ENCODE assay signal across 9 mouse cellular contexts in the genomic region with DNA sequence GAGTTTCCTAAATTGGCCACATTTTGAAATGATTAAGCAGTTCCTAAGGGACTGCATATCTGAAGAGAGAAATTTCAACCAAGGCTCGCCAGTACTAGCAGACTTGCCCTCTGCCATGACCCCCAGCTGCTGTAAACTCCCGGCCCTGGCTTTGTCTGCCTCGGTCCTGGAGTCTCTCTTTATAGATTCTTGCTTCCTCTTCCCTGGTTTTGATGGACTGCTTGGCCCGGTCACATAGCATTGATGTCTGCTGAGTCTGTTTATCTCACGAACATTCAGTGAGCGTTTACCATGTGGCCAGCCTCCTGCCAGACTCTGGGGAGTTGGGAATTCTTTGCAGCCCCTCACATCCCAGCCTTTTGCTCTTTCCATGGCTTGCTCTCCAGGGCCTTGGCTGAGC. TPM values are rescaled to one million over a fixed set of nuclear protein-coding genes. Genes with fewer than 3 reads are reported as not detected.
DNase-seq lines count a peak whose midpoint lies in the region; ATAC-seq and TF ChIP-seq lines count a peak whose summit lies in the region.
"Had no signal": no experiment of that assay in that cellular context is flagged by ENCODE, and none has a peak within 500 bp of the region (broad histone marks: within the 10 kb centered on the region; RNA-seq: fewer than 3 reads in every experiment).

No protein-coding gene starts in this region.

- 29% methylated on average over 6 of the region's 6 CpGs for WGBS in heart, adult 2 months
- WGBS in embryonic facial prominence, embryonic 12.5 days = 12% methylated on average over 6 of the region's 6 CpGs
- 26% methylated on average over 6 of the region's 6 CpGs for WGBS in kidney, postnatal 0 days

- H3K4me2 ChIP-seq in embryonic facial prominence, embryonic 12.5 days (replicated peaks) = no peak overlapping the region
- no peak overlapping the region for H3K4me2 ChIP-seq in kidney, postnatal 0 days (ENCODE audit: low read length)

- H3K9ac ChIP-seq in heart, adult 2 months (ENCODE audit: low read depth, low read length) = no peak overlapping the region
- no peak overlapping the region for H3K9ac ChIP-seq in embryonic facial prominence, embryonic 12.5 days
- no peak overlapping the region for H3K9ac ChIP-seq in kidney, postnatal 0 days (ENCODE audit: low read depth, low read length)

- no peak for TF ChIP-seq POLR2A in heart, adult 2 months (IDR thresholded peaks at IDR 0.05; ENCODE audit: insufficient read depth, low read depth, low read length)

- peak in 1 of 2 experiments; percentile 41 for DNase-seq in heart, adult 2 months
- no peak for DNase-seq in heart, postnatal 14 days
- peak; percentile 69 for DNase-seq in embryo, embryonic 10 days (ENCODE audit: low spot score)
- DNase-seq in kidney, postnatal 0 days (ENCODE audit: low spot score) = peak; percentile 73
- DNase-seq in layer of hippocampus, adult 9-11 months = no peak
- DNase-seq in thymus, postnatal 0 days (ENCODE audit: low spot score) = no peak
- no peak for DNase-seq in gastrocnemius, postnatal 25 days

- H3K79me2 ChIP-seq in heart, adult 2 months (replicated peaks; ENCODE audit: control insufficient read depth, insufficient read depth, low read length) = no peaks in the 10 kb centered on the region

- 0 out of 2 replicates have a peak, but pooled peaks cover 3% of the 10 kb centered on the region for H3K36me3 ChIP-seq in heart, adult 2 months (ENCODE audit: control insufficient read depth, insufficient read depth, low read length)
- peaks cover 25% of the 10 kb centered on the region for H3K36me3 ChIP-seq in embryonic facial prominence, embryonic 12.5 days
- 0 out of 2 replicates have a peak, but pooled peaks cover 3% of the 10 kb centered on the region for H3K36me3 ChIP-seq in kidney, postnatal 0 days (ENCODE audit: insufficient read depth, low read length)

- H3K27me3 ChIP-seq in heart, adult 2 months (ENCODE audit: control insufficient read depth, insufficient read depth, low read length) = no peaks in the 10 kb centered on the region
- H3K27me3 ChIP-seq in embryonic facial prominence, embryonic 12.5 days = no peaks in the 10 kb centered on the region
- H3K27me3 ChIP-seq in kidney, postnatal 0 days (ENCODE audit: insufficient read depth, low read length) = no peaks in the 10 kb centered on the region

- intact Hi-C loops in heart, adult 2 months (cut with DNase I) = loop anchor here (10.0 kb wide), 1 partner anchor 360 kb away; no protein-coding TSS in a partner anchor
- intact Hi-C loops in heart, postnatal 14 days (cut with DNase I) = loop anchor here (2.0 kb wide), 1 partner anchor 24 kb away; no protein-coding TSS in a partner anchor

- H3K27ac ChIP-seq in heart, adult 2 months = peak overlapping the region; percentile 12; the same call in 1 of the 2 replicates
- peak overlapping the region; percentile 63 for H3K27ac ChIP-seq in embryonic facial prominence, embryonic 12.5 days
- 0 out of 2 replicates have a peak overlapping the region, but pooled peaks have one; percentile 1 for H3K27ac ChIP-seq in kidney, postnatal 0 days

- peaks cover 26% of the 10 kb centered on the region for H3K4me1 ChIP-seq in heart, adult 2 months (ENCODE audit: control insufficient read depth, insufficient read depth, low read length)
- peaks cover 66% of the 10 kb centered on the region for H3K4me1 ChIP-seq in embryonic facial prominence, embryonic 12.5 days
- peaks cover 27% of the 10 kb centered on the region for H3K4me1 ChIP-seq in kidney, postnatal 0 days (replicated peaks; ENCODE audit: insufficient read depth, low read length)

- no peak overlapping the region for H3K4me3 ChIP-seq in heart, adult 2 months
- no peak overlapping the region for H3K4me3 ChIP-seq in embryonic facial prominence, embryonic 12.5 days
- no peak overlapping the region for H3K4me3 ChIP-seq in kidney, postnatal 0 days (replicated peaks; ENCODE audit: low read depth, low read length)

- H3K9me3 ChIP-seq in embryonic facial prominence, embryonic 12.5 days = no peaks in the 10 kb centered on the region
- no peaks in the 10 kb centered on the region for H3K9me3 ChIP-seq in kidney, postnatal 0 days (replicated peaks; ENCODE audit: low read length)

- TF ChIP-seq EP300 in heart, adult 2 months (IDR thresholded peaks at IDR 0.05; ENCODE audit: insufficient read depth, low read depth, low read length) = no peak

- no peak for TF ChIP-seq CTCF in heart, adult 2 months (IDR thresholded peaks at IDR 0.05)
- TF ChIP-seq CTCF in kidney, postnatal 0 days (IDR thresholded peaks at IDR 0.05; ENCODE audit: low read depth) = no peak

- no peak for ATAC-seq in embryonic facial prominence, embryonic 12.5 days (ENCODE audit: insufficient number of reproducible peaks, insufficient read depth, low FRiP score, low TSS enrichment)
- ATAC-seq in kidney, postnatal 0 days (replicated peaks; ENCODE audit: low FRiP score, low read depth) = no peak
- ATAC-seq: CD4-positive, CD25-positive, alpha-beta regulatory T cell, adult 4 months had no signal

RNA-seq across cellular contexts. Expression of a gene that starts 22.1 kb away (rescaled TPM):
- total RNA-seq in heart, adult 2 months (2021) = 1 to 10 TPM; 7.9 to 8.4 TPM
- 3.8 and 5.5 TPM in 2 replicates for polyA plus RNA-seq in heart, adult 2 months (2012; rRNA removed)
- 1 to 10 TPM; 9.2 TPM for total RNA-seq in heart, postnatal 14 days (2021)
- 62.6 and 63.6 TPM in 2 replicates for polyA plus RNA-seq in embryonic facial prominence, embryonic 12.5 days (2016; fragmentation: Nextera tagmentation; extraction: Ambion mirVana)
- polyA plus RNA-seq in kidney, postnatal 0 days (2015; fragmentation: Nextera tagmentation; extraction: Ambion mirVana) = 37.9 and 41.7 TPM in 2 replicates
- 46.2 and 53.2 TPM in 2 replicates for polyA plus RNA-seq in thymus, postnatal 0 days (2015; fragmentation: Nextera tagmentation; extraction: Ambion mirVana)
- 1 to 10 TPM; 4.8 to 5.9 TPM for total RNA-seq in gastrocnemius, postnatal 25 days (2021)

Comparison
In these comparisons a context has a peak if more than half of its experiments do, and no peak if none do; other contexts are left out.
1. DNase-seq: peak in embryo, embryonic 10 days (single experiment) and kidney, postnatal 0 days (single experiment); none in heart, postnatal 14 days (0 of 2), layer of hippocampus, adult 9-11 months (single experiment), thymus, postnatal 0 days (single experiment) and gastrocnemius, postnatal 25 days (single experiment).
2. H3K27ac ChIP-seq: peak in every context shown above with its lines; median percentile 63 in embryonic facial prominence, embryonic 12.5 days; 12 in heart, adult 2 months; 1 in kidney, postnatal 0 days.